Mouse (Mus musculus) mouse trophoblast stem cell (cell line): ENCODE data around the gene Ntn5.
"Not testable (repeated sequence)": the region's sequence is repeated elsewhere in the genome, so short reads cannot be mapped to it uniquely, and the experiment has no call there.

Experiments
- in situ Hi-C, 2 experiments: fragments of 300-500 bp; cut with MseI, MboI; formaldehyde crosslinking; loops; 2 replicates in 1 of 2; 3 replicates in 1 of 2; pipeline ENCODE4 v1.15.1; 2025

Gene Ntn5

GRCm38 (mm10) chr7:45683396-45684050 is at the start of gene Ntn5:
Ntn5 (plus strand) TSS chr7:45684022.
- in situ Hi-C loops: no loop called here

DNA sequence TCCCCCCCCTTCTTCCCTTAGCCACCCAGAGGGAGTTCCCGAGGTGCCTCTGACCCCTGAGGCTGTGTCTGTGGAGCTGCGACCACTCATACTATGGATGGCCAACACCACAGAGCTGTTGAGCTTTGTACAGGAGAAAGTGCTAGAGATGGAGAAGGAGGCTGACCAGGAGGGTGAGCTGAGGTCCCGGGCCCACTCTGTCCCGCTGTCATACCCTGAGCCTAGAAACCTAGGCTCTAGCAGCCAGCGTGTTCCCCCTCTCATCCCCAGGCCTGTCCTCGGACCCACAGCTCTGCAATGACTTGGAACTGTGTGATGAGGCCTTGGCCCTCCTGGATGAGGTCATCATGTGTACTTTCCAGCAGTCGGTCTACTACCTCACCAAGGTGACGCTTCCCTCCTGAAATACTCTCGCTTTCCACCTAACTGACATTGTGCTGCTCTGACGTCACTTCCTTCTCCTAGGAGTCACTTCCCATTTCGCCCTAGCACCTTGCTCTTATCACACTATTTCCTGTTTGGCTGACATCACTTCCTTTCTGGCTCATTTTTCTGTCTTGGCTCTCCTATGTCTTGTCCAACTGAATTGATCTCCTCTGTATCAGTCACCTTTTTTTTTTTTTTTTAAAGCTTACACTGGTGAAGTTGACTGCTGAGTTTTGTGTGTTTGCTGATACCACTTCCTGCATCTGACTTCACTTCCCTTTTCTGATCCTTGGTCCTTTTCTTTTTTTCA is 48.7 kb upstream of the Ntn5 start:
- in situ Hi-C loops: no loop called here

DNA sequence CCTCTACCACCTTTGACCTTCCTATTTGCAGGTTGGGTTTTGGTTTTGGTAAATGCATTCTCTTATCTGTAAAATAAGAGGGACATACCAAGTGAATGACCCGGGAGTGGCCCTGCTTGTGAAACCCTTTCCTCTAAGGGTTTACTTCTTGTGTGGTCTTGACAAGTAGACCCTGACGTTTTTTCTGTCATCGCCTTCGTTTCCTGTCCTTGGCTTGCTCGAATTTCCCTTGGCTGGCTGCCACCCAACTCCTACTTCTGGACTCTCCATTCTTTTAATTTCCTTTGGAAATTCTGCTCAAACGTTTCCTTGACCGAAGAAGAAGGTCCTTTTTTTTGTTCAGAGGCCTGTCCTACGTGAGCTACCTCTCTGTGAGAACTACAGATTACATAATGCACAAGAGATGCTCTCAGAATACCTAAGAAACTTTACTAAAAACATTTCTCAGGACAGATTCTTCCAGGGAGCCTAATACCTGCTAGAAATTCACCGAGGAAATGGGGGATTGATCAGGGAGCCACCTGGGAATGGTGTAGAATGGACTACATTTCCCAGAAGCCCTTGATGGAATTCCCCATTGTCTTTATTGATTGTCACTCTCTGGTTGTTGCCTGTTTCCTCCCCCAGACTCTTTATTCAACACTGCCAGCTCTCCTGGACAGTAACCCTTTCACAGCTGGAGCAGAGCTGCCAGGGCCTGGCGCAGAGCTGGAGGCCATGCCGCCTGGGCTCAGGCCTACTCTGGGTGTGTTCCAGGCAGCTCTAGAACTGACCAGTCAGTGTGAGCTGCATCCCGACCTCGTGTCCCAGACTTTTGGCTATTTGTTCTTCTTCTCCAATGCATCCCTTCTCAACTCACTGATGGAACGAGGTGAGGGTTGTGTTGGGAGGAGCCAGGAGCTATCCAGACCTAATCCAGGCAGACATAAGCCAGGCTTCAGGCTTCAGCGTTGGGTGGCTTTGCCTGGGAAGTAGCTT is 47.8 kb upstream of the Ntn5 start:
- in situ Hi-C loops: no loop called here

- in situ Hi-C loops: no loop called here
Observed at GRCm38 (mm10) chr7:45637710-45638109, 46.1 kb upstream of the Ntn5 start.

DNA sequence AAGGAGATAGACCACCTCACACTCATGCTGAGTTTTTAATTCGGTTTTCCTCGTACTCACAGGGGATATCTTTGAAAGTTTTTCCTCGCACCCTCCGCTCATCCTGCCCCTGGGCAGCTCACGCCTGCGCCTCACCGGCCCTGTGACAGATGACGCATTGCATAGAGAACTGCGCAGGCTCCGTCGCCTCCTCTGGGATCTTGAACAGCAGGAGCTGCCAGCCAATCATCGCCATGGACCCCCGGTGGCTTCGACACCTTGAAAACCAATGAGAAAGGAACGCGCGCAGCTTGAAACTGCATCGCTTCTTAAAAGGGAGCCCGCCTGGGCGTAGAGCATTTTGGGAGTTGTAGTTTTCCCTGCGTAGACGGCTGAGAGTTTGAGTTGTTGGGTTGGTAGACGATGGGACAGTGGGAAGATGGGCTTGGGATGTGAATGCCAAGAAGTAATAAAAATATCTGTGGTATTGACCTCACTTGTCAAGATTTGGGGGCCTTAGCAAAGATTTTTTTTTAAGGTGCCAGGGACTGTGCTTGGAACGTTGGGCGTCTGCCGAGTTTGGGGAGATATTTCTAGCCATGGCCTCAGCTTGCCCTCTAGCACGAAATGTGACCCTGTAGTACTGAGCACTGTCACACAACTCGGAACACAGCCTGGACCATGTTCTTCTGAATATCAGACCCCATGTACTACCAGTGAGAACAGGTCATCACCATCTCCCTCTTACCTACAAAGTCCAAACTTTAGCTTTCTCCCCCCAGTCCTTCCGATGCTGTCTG is 45.0 kb upstream of the Ntn5 start:
- in situ Hi-C loops: no loop called here

GRCm38 (mm10) chr7:45639561-45640027 is 44.2 kb upstream of the Ntn5 start, which contains the start of gene Mamstr:
Mamstr (plus strand) TSS chr7:45639977.
- in situ Hi-C loops: no loop called here

- in situ Hi-C loops: no loop called here
Observed at GRCm38 (mm10) chr7:45640191-45640957, 43.4 kb upstream of the Ntn5 start.

DNA sequence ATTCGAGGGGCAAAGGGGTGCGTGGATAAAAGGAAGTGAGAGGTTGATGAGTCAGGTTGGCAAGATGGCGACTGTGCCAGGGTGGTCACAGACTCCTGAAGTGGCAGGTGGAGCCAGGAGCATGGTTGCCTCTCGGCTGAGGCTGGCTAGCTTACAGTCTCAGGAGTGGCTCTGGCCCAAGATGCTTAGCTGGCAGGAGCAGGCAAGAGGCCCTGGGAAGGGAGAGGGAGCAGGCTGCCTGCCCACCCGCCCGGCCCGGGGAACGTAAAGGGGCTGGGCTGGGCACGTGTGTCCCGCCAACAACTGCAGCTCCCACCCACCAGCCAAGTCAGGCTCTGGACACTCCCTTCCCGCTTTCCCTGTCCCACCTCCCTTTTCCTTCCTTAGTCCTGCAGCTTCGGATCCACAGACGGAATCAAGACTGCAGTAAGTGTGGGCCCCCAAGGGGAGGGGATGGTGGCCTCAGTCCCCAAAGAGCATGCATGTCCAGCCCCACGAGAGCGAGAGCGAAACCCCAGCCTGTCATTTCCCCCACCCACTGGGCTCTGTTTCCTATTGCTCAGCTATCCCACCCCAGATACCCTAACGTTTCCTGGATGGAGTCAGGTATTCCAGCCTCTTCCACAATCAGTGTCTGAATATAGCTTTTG is 42.3 kb upstream of the Ntn5 start:
- in situ Hi-C loops: no loop called here

DNA sequence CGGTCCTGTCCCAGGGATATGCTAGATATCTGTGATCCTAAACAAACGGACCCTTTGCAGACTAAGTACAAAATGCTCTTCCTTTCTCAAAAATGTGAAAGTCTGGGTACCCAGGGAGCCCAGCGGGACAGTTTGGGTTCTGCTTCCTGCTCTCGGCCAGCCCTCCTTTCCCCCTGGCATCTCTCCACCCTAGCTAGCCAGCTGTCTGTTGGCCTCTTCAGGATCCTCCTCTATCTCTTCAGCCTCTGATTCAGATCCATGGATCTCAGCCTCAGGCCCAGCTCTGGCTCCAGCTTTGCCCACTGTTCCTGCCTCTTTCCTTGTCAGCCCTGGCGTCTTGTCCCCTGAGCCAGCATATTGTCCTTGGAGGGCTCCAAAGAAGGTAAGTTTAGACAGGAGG is 41.7 kb upstream of the Ntn5 start:
- in situ Hi-C loops: no loop called here

DNA sequence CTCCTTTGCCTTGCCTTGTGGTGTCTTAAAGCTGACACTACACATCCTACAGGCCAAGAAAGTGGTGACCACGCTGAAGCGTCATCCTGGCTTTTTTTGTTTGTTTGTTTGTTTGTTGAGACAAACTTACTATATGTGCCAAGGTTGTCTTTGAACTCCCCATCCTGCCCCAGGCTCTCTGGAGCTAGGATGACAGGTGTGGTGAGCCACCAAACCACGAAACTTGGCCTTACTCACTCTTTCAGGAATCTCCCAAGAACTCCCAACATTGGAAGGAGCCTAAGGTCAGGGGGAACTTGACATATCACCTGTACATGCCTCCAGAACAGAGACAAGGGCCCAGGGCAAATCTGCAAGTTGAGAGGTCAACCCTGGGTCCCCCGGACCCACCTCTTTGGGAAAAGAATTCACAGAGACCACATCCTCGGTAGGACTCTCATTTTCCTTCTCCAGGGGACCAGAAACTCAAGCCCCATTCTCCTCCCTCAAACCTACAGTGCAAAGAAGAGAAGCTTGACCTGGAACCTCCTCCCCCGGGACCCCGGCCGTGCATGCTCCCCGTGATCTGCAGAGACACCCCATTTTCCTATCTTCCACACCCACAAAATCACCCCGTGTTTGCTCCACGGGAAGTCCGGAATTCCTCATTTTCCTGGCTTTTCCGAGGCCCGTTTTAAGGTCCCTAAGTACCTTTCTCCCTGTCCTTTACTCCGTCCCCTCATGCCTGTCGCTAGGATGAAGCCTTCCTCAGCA is 41.1 kb upstream of the Ntn5 start:
- in situ Hi-C loops: no loop called here

- in situ Hi-C loops: no loop called here
Observed at GRCm38 (mm10) chr7:45643441-45644178, 40.2 kb upstream of the Ntn5 start.

DNA sequence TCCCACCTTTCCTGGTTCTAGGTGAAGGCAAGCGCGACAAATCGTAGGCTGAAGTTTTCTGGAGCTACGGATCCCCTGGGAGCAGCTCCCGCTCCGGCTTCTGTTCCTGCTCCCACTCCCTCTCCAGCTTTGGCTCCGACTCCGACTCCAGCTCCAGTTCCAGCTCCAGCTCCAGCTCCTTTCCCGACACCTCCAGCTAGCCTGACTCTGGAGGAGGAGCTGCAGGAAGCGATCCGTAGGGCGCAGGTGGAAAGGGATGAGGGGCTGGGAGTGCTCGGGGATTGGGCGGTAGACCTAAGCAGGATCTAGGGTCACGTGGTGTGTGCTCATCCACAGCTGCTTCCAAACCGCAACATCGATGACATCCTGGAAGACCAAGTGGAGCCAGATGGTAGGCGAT is 39.6 kb upstream of the Ntn5 start:
- in situ Hi-C loops: no loop called here

DNA sequence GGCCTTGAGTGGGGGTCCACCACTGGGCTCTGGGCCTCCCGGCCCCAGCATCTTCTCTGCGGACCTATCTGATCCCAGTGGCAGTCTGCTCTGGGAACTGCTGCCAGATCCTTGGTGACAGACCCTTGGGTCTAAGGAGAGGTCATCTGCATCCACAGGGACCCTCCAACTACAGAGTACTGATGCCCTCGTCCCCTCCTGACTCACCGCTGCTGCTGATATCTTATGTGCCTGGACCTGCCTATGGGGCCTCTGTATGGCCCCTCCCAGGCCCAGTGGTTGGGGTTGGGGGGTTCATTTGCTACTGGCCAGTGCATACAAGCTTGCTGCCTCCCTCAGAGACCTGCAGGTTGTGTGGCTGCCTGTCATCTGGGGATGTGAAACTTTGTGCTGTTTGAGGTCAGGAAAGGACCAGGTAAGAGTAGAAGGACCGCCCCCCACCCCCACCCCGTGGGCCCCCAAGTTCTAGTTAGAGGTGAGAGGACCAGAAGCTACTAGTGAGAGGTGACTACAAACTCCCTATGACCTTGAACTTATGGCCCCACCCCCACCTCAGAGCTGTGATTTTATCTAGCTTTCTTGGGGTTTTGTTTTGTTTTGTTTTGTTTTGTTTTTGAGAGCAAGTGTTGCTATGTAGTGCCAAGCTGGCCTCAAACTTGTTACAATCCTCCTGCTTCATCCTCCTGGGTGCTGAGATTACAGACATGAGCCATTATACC is 38.8 kb upstream of the Ntn5 start:
- in situ Hi-C loops: no loop called here

GRCm38 (mm10) chr7:45645591-45645971 is 38.2 kb upstream of the Ntn5 start:
- in situ Hi-C loops: no loop called here

GRCm38 (mm10) chr7:45646671-45647070 is 37.2 kb upstream of the Ntn5 start:
- in situ Hi-C loops: no loop called here

DNA sequence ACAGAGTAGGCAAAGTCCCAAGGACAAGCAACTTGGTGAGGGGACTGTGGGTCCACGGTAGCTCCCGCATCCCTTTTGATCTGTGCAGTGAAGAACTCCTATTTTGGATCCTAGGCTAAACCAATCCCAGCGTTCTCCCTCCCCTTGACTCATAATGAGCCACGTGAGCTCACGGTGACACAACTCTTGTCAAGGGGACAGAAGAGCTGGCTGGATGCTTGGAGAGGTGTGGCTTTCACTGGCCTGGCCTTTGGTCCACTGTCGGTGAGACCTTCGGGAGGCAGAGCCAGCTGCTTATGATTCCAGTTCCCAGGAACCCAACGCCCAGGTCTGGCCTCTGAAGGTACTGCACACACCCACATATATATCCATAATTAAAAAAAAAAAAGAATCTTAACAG is 34.5 kb upstream of the Ntn5 start:
- in situ Hi-C loops: no loop called here

DNA sequence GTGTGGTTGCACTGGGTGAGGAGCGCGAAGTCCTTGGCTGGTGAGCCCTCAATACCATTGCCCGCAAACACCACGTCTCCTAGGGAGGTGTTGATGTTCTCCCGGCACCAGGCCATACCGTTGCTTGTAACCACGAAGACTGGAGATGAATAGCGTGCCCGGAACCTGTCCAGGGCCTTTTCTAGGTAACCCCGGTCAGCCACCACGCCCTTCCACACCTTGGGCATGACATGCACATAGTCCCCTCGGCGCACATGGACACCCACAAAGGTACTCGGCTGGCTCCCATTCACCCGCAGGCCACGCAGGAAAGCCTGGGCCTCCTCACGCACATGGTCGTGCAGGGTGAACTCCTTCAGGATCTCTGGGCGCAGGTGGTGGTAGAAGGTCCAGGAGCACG is 33.3 kb upstream of the Ntn5 start:
- in situ Hi-C loops: not testable (repeated sequence)
